Mouse (Mus musculus) testis, adult 2 months (tissue): ENCODE results near the gene Zfp523.

ENCODE experiments used
- CTCF ChIP-seq: fragments of 200-500 bp; IDR thresholded peaks from 2 replicates; pipeline ENCODE4 v1.5.1; 2012; ENCODE audit warnings: low read depth, mild to moderate bottlenecking, inconsistent platforms, low read length, moderate library complexity; ENCODE audit not compliant: control insufficient read depth, insufficient read depth, insufficient replicate concordance
- POLR2A ChIP-seq: fragments of 200-500 bp; IDR thresholded peaks from 2 replicates; pipeline ENCODE4 v1.6.1; 2012; ENCODE audit warnings: low read depth, mild to moderate bottlenecking, inconsistent platforms, low read length, moderate library complexity; ENCODE audit not compliant: control insufficient read depth

- TF ChIP-seq CTCF (no peak), POLR2A (no peak)
Measured at GRCm38 (mm10) chr17:28252281-28252648, 75.3 kb downstream of the Zfp523 start.
